Mouse (Mus musculus): ENCODE measurements at regions not wholly inside any gene's neighbourhood (a gene's known extent, or its start where the extent isn't known, plus 50 kb on each side); places are given as distances from the start of the nearest gene placed in this dataset.

GRCm38 (mm10) chr8:11098228-11098778 is 90.0 kb upstream of the Irs2 start:
- ATAC-seq (ENCODE audit: extremely low read depth, insufficient number of reproducible peaks, low FRiP score, poor library complexity, severe bottlenecking) = peak; percentile 91

DNA sequence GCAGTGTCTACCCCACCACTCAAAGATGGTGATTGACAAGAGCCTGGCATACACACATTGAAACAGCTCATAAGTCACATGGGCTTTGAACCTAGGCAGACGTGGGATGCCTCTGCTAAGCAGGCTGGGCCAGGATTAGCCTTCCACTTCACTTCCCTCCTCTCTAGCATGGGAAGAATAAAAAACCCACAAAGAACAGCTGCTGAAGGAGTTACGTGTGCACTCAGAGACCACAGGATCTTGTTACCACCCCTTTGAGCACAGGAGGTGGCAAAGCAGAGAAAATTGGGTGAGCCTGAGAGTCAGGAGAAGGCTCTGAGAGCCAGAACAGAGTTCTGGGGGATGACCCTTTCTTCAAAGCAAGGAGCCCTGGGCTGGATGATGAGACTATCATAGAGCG is 89.6 kb upstream of the Irs2 start:
- ATAC-seq (ENCODE audit: extremely low read depth, insufficient number of reproducible peaks, low FRiP score, poor library complexity, severe bottlenecking) = no peak

DNA sequence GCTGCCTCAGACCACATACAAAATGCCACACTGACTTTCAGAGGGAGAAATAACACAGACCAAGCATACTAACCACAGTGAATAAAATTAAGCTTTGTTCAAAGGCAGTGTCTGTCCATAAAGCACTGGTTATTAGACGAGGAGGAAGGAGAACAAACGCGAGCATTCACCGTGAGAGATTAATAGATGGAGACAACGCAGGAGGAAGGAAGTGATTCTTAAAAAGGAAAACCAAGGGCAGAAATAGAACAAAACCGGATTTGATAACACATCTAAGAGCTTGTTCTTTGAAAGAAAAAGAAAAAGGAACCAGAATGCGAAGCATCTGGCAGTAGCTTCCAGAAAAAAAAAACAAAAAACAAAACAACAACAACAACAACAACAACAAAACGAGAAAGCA is 86.3 kb upstream of the Irs2 start:
- ATAC-seq (ENCODE audit: extremely low read depth, insufficient number of reproducible peaks, low FRiP score, poor library complexity, severe bottlenecking) = no peak

- no peak for ATAC-seq (ENCODE audit: extremely low read depth, insufficient number of reproducible peaks, low FRiP score, poor library complexity, severe bottlenecking)
These were observed 84.1 kb upstream of the Irs2 start for GRCm38 (mm10) chr8:11092348-11092747.

GRCm38 (mm10) chr8:11091675-11092345 is 83.6 kb upstream of the Irs2 start:
- no peak for ATAC-seq (ENCODE audit: extremely low read depth, insufficient number of reproducible peaks, low FRiP score, poor library complexity, severe bottlenecking)

- no peak for ATAC-seq (ENCODE audit: extremely low read depth, insufficient number of reproducible peaks, low FRiP score, poor library complexity, severe bottlenecking)
These were observed 80.8 kb upstream of the Irs2 start for GRCm38 (mm10) chr8:11088946-11089665.

GRCm38 (mm10) chr8:11085244-11085643 is 77.0 kb upstream of the Irs2 start:
- no peak for ATAC-seq (ENCODE audit: extremely low read depth, insufficient number of reproducible peaks, low FRiP score, poor library complexity, severe bottlenecking)

DNA sequence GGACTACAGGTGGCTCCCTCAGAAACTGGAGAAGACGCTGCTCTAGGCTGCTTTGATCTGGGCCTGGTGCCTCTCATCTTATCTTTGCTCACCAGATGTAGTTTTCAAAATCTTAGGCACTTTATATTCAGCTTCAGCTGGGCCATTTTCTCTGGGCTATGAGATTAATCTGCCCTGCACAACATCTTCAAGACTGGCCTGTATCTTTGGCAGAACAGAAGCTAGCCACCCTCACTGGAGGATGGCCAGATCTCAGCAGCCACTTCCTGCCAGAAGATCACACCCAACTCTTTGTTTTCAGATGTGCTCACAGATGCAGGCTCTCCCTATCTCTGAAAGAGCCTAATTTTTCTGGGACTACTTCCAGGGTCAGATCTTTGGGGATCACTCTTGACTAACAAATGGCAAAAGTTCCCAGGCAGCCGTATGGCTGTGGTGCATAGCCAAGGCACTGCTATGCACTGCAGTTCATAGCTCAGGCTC is 75.8 kb upstream of the Irs2 start:
- ATAC-seq (ENCODE audit: extremely low read depth, insufficient number of reproducible peaks, low FRiP score, poor library complexity, severe bottlenecking) = no peak

- ATAC-seq (ENCODE audit: extremely low read depth, insufficient number of reproducible peaks, low FRiP score, poor library complexity, severe bottlenecking) = no peak
These were observed 72.6 kb upstream of the Irs2 start for GRCm38 (mm10) chr8:11080813-11081212.

- no peak for ATAC-seq (ENCODE audit: extremely low read depth, insufficient number of reproducible peaks, low FRiP score, poor library complexity, severe bottlenecking)
These were observed 71.5 kb upstream of the Irs2 start for GRCm38 (mm10) chr8:11079805-11080204.

- no peak for ATAC-seq (ENCODE audit: extremely low read depth, insufficient number of reproducible peaks, low FRiP score, poor library complexity, severe bottlenecking)
These were observed 68.9 kb upstream of the Irs2 start for GRCm38 (mm10) chr8:11077138-11077537.

DNA sequence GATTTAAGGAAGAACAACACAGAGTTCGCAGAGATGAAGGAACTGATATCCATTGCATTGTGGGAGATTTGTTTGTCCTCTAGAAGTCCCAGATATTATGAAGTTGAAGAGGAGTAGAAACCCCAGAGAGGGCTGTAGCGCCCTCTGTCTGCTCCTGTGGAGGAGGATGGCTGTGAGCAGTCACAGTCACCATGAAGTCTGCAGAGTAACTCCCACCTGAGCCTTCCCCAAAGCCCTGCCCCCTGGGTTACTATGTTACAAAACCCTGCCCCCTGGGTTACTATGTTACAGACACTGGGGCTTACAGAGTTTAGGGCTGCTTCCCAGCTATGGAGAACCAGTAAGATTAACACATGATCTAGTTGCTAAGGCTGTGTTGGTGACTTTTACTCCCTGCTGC is 62.9 kb upstream of the Irs2 start:
- ATAC-seq (ENCODE audit: extremely low read depth, insufficient number of reproducible peaks, low FRiP score, poor library complexity, severe bottlenecking) = peak; percentile 33; the same call in 1 of the 2 replicates

GRCm38 (mm10) chr8:11067450-11067849 is 59.2 kb upstream of the Irs2 start:
- no peak for ATAC-seq (ENCODE audit: extremely low read depth, insufficient number of reproducible peaks, low FRiP score, poor library complexity, severe bottlenecking)

DNA sequence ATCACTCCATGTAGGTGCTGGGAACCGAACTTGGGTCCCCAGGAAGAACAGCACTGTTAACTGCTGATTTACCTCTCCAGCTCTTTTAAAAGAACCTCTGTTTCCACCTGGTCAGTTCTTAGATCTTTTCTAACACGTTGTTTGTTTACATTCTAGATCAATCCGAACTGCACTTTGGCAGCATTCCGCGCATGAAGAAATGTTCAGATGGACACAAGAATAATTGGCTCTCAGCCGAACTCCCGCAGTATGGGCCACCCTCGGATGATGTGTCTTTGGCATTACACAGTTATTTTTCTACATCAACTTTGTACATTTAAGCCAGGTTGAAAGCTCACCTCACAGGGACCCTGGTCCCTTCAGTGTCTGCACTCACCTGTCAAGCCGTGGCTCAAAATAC is 57.7 kb upstream of the Irs2 start:
- no peak for ATAC-seq (ENCODE audit: extremely low read depth, insufficient number of reproducible peaks, low FRiP score, poor library complexity, severe bottlenecking)

GRCm38 (mm10) chr8:11065303-11065702 is 57.0 kb upstream of the Irs2 start:
- ATAC-seq (ENCODE audit: extremely low read depth, insufficient number of reproducible peaks, low FRiP score, poor library complexity, severe bottlenecking) = no peak

DNA sequence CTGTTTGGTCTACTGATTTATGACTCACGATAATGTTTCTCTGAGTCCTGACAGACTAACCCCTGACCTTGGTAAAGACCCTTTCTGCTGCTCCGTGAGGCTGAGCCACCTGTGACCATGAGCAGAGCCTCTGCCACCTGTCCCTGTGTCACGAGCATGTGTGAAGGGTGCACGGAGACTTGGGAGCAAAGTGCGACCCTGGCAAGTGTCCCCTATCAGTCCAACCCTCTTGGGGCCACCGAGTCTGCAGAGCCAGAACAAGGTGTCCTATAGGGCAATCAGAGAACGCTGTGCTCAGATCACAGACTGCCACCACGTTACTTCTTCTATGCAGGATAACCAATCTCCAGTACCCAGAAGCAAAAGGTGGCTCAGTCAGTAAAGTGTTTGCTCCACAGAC is 54.8 kb upstream of the Irs2 start:
- no peak for ATAC-seq (ENCODE audit: extremely low read depth, insufficient number of reproducible peaks, low FRiP score, poor library complexity, severe bottlenecking)

GRCm38 (mm10) chr8:11062348-11062946 is 54.2 kb upstream of the Irs2 start:
- no peak for ATAC-seq (ENCODE audit: extremely low read depth, insufficient number of reproducible peaks, low FRiP score, poor library complexity, severe bottlenecking)

- no peak for ATAC-seq (ENCODE audit: extremely low read depth, insufficient number of reproducible peaks, low FRiP score, poor library complexity, severe bottlenecking)
These were observed 53.5 kb upstream of the Irs2 start for GRCm38 (mm10) chr8:11061711-11062110.

- ATAC-seq (ENCODE audit: extremely low read depth, insufficient number of reproducible peaks, low FRiP score, poor library complexity, severe bottlenecking) = no peak
These were observed 52.3 kb upstream of the Irs2 start for GRCm38 (mm10) chr8:11060604-11061003.

- ATAC-seq (ENCODE audit: extremely low read depth, insufficient number of reproducible peaks, low FRiP score, poor library complexity, severe bottlenecking) = no peak
These were observed 50.1 kb upstream of the Irs2 start for GRCm38 (mm10) chr8:11058392-11058791.

Measured in neutrophil, adult 5-6 weeks (primary cell).